Mouse (Mus musculus): Measurements from ENCODE around the gene Rhox3a2.
"Not testable (repeated sequence)": the region's sequence is repeated elsewhere in the genome, so short reads cannot be mapped to it uniquely, and the experiment has no call there.

DNA sequence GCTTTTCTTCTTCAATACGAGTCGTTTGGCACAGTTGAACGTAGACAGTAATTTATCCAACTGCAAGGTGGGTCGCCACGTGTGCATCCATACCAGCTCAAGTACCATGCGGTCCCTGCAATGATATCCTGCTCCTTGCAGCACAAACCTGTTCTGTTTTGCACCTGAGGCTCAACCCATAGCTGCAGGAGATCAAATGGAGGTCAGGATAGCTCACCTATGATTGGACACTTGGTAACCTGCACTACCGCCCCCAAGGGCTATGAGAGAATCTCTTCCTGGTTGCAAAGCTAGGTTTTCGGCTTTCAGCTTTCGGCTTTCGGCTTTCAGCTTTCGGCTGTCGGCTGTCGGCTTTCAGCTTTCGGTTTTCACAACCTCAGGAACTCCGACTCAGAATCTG is 52.4 kb downstream of the Rhox3a2 start, which contains the start of gene Rhox4b:
- not testable (repeated sequence) for TF ChIP-seq CTCF (IDR thresholded peaks at IDR 0.05; ENCODE audit: low read depth, low read length); POLR2A (IDR thresholded peaks at IDR 0.05; ENCODE audit: extremely low read depth, insufficient read depth, low read length)
